Mouse (Mus musculus) lung, postnatal 0 days (tissue): ENCODE measurements at regions not wholly inside any gene's neighbourhood (a gene's known extent, or its start where the extent isn't known, plus 50 kb on each side); places are given as distances from the start of the nearest gene placed in this dataset.

Source experiments
- CTCF ChIP-seq: IDR thresholded peaks from 2 replicates; pipeline ENCODE4 v1.5.1; 2016; ENCODE audit warnings: antibody characterized with exemption, mild to moderate bottlenecking
- EP300 ChIP-seq: IDR thresholded peaks from 2 replicates; pipeline ENCODE4 v1.6.1; 2016; ENCODE audit warnings: antibody characterized with exemption, mild to moderate bottlenecking, control low read depth

- TF ChIP-seq EP300 (no peak), CTCF (peak; percentile 98)
Measured at GRCm38 (mm10) chr2:174851525-174852330, 91.3 kb downstream of the Edn3 start.
